Mouse (Mus musculus) megakaryocyte, embryonic 14.5 days (primary cell): ENCODE data around the gene Rragc. TPM values are rescaled to one million over a fixed set of nuclear protein-coding genes. Genes with fewer than 3 reads are reported as not detected.

ENCODE experiments used
- H3K27me3 ChIP-seq: replicated peaks from 2 replicates; pipeline ENCODE3; 2012; ENCODE audit warnings: inconsistent platforms
- H3K36me3 ChIP-seq: replicated peaks from 2 replicates; pipeline ENCODE3; 2012; ENCODE audit warnings: low read length, inconsistent platforms, mixed read lengths
- H3K4me1 ChIP-seq: 2 replicates; pipeline ENCODE4 v1.6.1; 2012; ENCODE audit warnings: inconsistent platforms
- H3K4me3 ChIP-seq: replicated peaks from 2 replicates; pipeline ENCODE3; 2012; ENCODE audit warnings: moderate library complexity, mild to moderate bottlenecking, inconsistent platforms
- H3K9me3 ChIP-seq: 2 replicates; pipeline ENCODE4 v1.6.1; 2012; ENCODE audit warnings: inconsistent platforms
- FLI1 ChIP-seq: IDR thresholded peaks from 2 replicates; pipeline ENCODE4 v1.6.1; 2012; ENCODE audit warnings: low read length, inconsistent platforms, mixed read lengths
- GATA1 ChIP-seq: IDR thresholded peaks from 3 replicates; pipeline ENCODE4 v1.6.1; 2012; ENCODE audit warnings: mixed read lengths, low read length, inconsistent platforms, borderline replicate concordance
- polyA plus RNA-seq: library from polyadenylated mRNA; stranded (reverse); fragments of >175 nt; gene quantifications from 2 replicates; pipeline ENCODE4 v1.2.3, GENCODE M21; 2012; ENCODE audit warnings: low replicate concordance; ENCODE audit not compliant: insufficient read depth

Rragc gene
- polyA plus RNA-seq, 1 experiment, result 10.4 TPM

DNA sequence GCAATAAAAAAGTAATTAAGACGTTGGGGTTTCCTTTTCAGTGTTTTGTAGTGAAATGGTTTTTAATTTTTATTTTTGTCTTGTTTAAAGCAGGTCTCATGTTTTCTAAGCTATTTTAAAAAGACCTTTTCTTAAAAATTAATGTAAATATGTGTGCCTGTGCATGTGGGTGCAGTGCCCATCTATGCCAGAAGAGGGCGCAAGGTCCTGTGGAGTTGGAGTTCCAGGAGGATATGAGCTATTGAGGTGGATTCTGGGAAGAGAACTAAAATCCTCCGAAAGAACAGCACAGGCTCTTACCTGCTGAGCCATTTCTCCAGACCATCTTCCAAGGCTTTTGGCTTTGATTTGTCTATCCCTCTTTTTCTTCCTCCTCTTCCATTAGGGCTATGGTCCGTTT is 53.8 kb downstream of the Rragc start:
- Histone ChIP-seq H3K36me3 (no peaks in the 10 kb centered on the region), H3K4me1 (no peaks in the 10 kb centered on the region; the same call in 1 of the 2 replicates), H3K27me3 (peaks cover 24% of the 10 kb centered on the region), H3K4me3 (no peak overlapping the region), H3K9me3 (peaks cover 11% of the 10 kb centered on the region)
- no peak for TF ChIP-seq GATA1
- no peak for TF ChIP-seq FLI1

- H3K27me3 ChIP-seq, result peaks cover 21% of the 10 kb centered on the region
- H3K9me3 ChIP-seq, result peaks cover 11% of the 10 kb centered on the region
- H3K4me3 ChIP-seq, result no peak overlapping the region
- no peaks in the 10 kb centered on the region for H3K36me3 ChIP-seq
- no peaks in the 10 kb centered on the region for H3K4me1 ChIP-seq
- no peak for TF ChIP-seq FLI1
These were observed 55.3 kb downstream of the Rragc start for GRCm38 (mm10) chr4:123972423-123973049.

DNA sequence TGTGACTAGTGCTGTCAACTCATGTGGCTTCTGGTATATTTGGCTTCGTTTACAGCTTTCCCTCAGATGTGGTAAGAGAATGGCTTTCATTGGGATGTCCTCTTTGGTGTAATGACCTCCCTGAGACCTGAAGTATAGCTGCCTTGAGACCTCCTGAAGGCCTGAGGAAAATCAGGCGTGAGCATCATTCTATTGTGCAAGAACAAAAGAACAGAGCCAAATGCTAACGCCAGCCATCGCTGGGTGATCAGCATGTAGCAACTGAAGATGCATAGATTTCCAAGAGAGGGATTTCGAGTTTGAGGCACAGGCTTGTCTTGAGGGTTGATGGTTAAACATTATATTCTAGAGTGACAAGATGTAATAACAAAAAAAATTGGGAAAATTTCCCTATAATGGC is 64.9 kb downstream of the Rragc start:
- H3K36me3 ChIP-seq, result no peaks in the 10 kb centered on the region
- peaks cover 13% of the 10 kb centered on the region for H3K27me3 ChIP-seq
- H3K4me3 ChIP-seq, result no peak overlapping the region
- no peaks in the 10 kb centered on the region for H3K4me1 ChIP-seq
- no peak for TF ChIP-seq FLI1
- TF ChIP-seq GATA1, result no peak
- H3K9me3 ChIP-seq, result no peaks in the 10 kb centered on the region

Other genes with a start within 250 kb of the Rragc start
- gene Macf1, start 233.1 kb upstream of the Rragc start, polyA plus RNA-seq, result 23.7 and 41.2 TPM in 2 replicates
- 4.2 and 79.5 TPM in 2 replicates for gene Ndufs5, start 199.2 kb upstream of the Rragc start, polyA plus RNA-seq
- gene Akirin1, start 167.1 kb upstream of the Rragc start, polyA plus RNA-seq, result 189 and 1,056 TPM in 2 replicates
- not detected in 2 replicates for gene Rhbdl2, start 129.6 kb upstream of the Rragc start, polyA plus RNA-seq
- gene 4933427I04Rik, start 57.8 kb upstream of the Rragc start, polyA plus RNA-seq, result not detected in 2 replicates
- gene Mycbp, start 12.6 kb upstream of the Rragc start, polyA plus RNA-seq, result 1.8 and 47.7 TPM in 2 replicates
- not detected in 2 replicates for gene 4930535I16Rik, start 576 bp downstream of the Rragc start, polyA plus RNA-seq